Mouse (Mus musculus) layer of hippocampus, adult 11-12 months (tissue): ENCODE measurements around the gene Tmem176a.
A peak's percentile ranks its signal among the peaks of the same experiment; 100 is the strongest.
"Not testable (repeated sequence)": the region's sequence is repeated elsewhere in the genome, so short reads cannot be mapped to it uniquely, and the experiment has no call there.

Source experiments
- DNase-seq: peaks from one replicate; pipeline ENCODE4 v3.0.0; 2022; ENCODE audit warnings: low spot score

Gene Tmem176a

GRCm38 (mm10) chr6:48840371-48840969 is at the start of gene Tmem176a:
Tmem176a (plus strand) TSS chr6:48840919.
- no peak for DNase-seq

- no peak for DNase-seq
These were observed 38.8 kb upstream of the Tmem176a start for GRCm38 (mm10) chr6:48801897-48802296.

GRCm38 (mm10) chr6:48803406-48804051 is 37.2 kb upstream of the Tmem176a start:
- no peak for DNase-seq

- DNase-seq: no peak
These were observed 36.4 kb upstream of the Tmem176a start for GRCm38 (mm10) chr6:48804346-48804745.

GRCm38 (mm10) chr6:48806746-48807145 is 34.0 kb upstream of the Tmem176a start:
- DNase-seq: no peak

- no peak for DNase-seq
These were observed 31.1 kb upstream of the Tmem176a start for GRCm38 (mm10) chr6:48809494-48810219.

- no peak for DNase-seq
These were observed 25.7 kb upstream of the Tmem176a start for GRCm38 (mm10) chr6:48815013-48815412.

- peak; percentile 79 for DNase-seq
These were observed 22.9 kb upstream of the Tmem176a start for GRCm38 (mm10) chr6:48817815-48818214.

- DNase-seq: not testable (repeated sequence)
These were observed 18.5 kb upstream of the Tmem176a start for GRCm38 (mm10) chr6:48821991-48822785.

- no peak for DNase-seq
These were observed 15.7 kb upstream of the Tmem176a start for GRCm38 (mm10) chr6:48825016-48825415.

- DNase-seq: no peak
These were observed 11.7 kb upstream of the Tmem176a start for GRCm38 (mm10) chr6:48828976-48829375.

GRCm38 (mm10) chr6:48829651-48830050 is 11.1 kb upstream of the Tmem176a start:
- no peak for DNase-seq

- DNase-seq: no peak
These were observed 10.5 kb upstream of the Tmem176a start for GRCm38 (mm10) chr6:48830241-48830640.

- no peak for DNase-seq
These were observed 9.6 kb upstream of the Tmem176a start for GRCm38 (mm10) chr6:48831141-48831540.

GRCm38 (mm10) chr6:48832426-48832825 is 8.3 kb upstream of the Tmem176a start:
- no peak for DNase-seq

GRCm38 (mm10) chr6:48833515-48833914 is 7.2 kb upstream of the Tmem176a start:
- no peak for DNase-seq

- DNase-seq: no peak
These were observed 5.5 kb upstream of the Tmem176a start for GRCm38 (mm10) chr6:48835241-48835640.

GRCm38 (mm10) chr6:48836146-48836545 is 4.6 kb upstream of the Tmem176a start:
- no peak for DNase-seq

GRCm38 (mm10) chr6:48837516-48837915 is 3.2 kb upstream of the Tmem176a start:
- no peak for DNase-seq

GRCm38 (mm10) chr6:48838321-48839080 is 2.2 kb upstream of the Tmem176a start:
- DNase-seq: no peak

- DNase-seq: peak; percentile 89
These were observed 380 bp downstream of the Tmem176a start, which contains the start of gene Tmem176b for GRCm38 (mm10) chr6:48840973-48841625. Tmem176b (minus strand) TSS chr6:48841496.
